Mouse (Mus musculus) liver, embryonic 14.5 days (tissue): ENCODE results near the gene Ybey.

Experiments used
- CTCF ChIP-seq: IDR thresholded peaks from 2 replicates; pipeline ENCODE4 v1.5.1; 2016; ENCODE audit warnings: antibody characterized with exemption, low read depth, control low read depth
- EP300 ChIP-seq: IDR thresholded peaks from 2 replicates; pipeline ENCODE4 v1.6.1; 2016; ENCODE audit warnings: antibody characterized with exemption, low read depth

- no peak for TF ChIP-seq CTCF
- TF ChIP-seq EP300: no peak
Measured at GRCm38 (mm10) chr10:76416811-76417210, 52.1 kb downstream of the Ybey start.
